Comparison of ENCODE assay signal across 6 mouse cellular contexts in genomic region chr5:100425823-100426222, GRCm38 (mm10). TPM values are rescaled to one million over a fixed set of nuclear protein-coding genes. Genes with fewer than 3 reads are reported as not detected.
DNase-seq lines count a peak whose midpoint lies in the region; ATAC-seq lines count a peak whose summit lies in the region.
"Not testable (repeated sequence)": the region's sequence is repeated elsewhere in the genome, so short reads cannot be mapped to it uniquely, and the experiment has no call there.

No protein-coding gene starts in this region.

- not testable (repeated sequence) for DNase-seq in embryonic facial prominence, embryonic 10.5 days (ENCODE audit: low spot score); forebrain, embryonic 10.5 days (ENCODE audit: extremely low spot score, low spot score); liver, embryonic 13.5 days

- H3K4me1 ChIP-seq in embryonic facial prominence, embryonic 10.5 days = peaks cover 62% of the 10 kb centered on the region
- H3K4me1 ChIP-seq in forebrain, embryonic 10.5 days = peaks cover 71% of the 10 kb centered on the region
- peaks cover 72% of the 10 kb centered on the region for H3K4me1 ChIP-seq in heart, embryonic 13.5 days
- H3K4me1 ChIP-seq in limb, embryonic 12.5 days (replicated peaks) = peaks cover 60% of the 10 kb centered on the region
- peaks cover 73% of the 10 kb centered on the region for H3K4me1 ChIP-seq in liver, embryonic 13.5 days (replicated peaks)
- peaks cover 65% of the 10 kb centered on the region for H3K4me1 ChIP-seq in midbrain, embryonic 12.5 days

- peak overlapping the region; percentile 79; the same call in 1 of the 2 replicates for H3K4me2 ChIP-seq in heart, embryonic 13.5 days
- H3K4me2 ChIP-seq in limb, embryonic 12.5 days = peak overlapping the region; percentile 94
- peak overlapping the region; percentile 94 for H3K4me2 ChIP-seq in liver, embryonic 13.5 days
- H3K4me2 ChIP-seq in midbrain, embryonic 12.5 days (replicated peaks) = peak overlapping the region; percentile 95; the same call in 1 of the 2 replicates

- not testable (repeated sequence) for H3K9me3 ChIP-seq in embryonic facial prominence, embryonic 10.5 days; forebrain, embryonic 10.5 days; heart, embryonic 13.5 days; limb, embryonic 12.5 days; liver, embryonic 13.5 days (replicated peaks); midbrain, embryonic 12.5 days

- H3K9ac ChIP-seq in heart, embryonic 13.5 days; limb, embryonic 12.5 days (replicated peaks); liver, embryonic 13.5 days; midbrain, embryonic 12.5 days (replicated peaks): not testable (repeated sequence)

- not testable (repeated sequence) for H3K27me3 ChIP-seq in embryonic facial prominence, embryonic 10.5 days (replicated peaks; ENCODE audit: low read depth, poor library complexity, severe bottlenecking); forebrain, embryonic 10.5 days (ENCODE audit: poor library complexity, severe bottlenecking); heart, embryonic 13.5 days (replicated peaks); limb, embryonic 12.5 days; liver, embryonic 13.5 days; midbrain, embryonic 12.5 days

- H3K27ac ChIP-seq in embryonic facial prominence, embryonic 10.5 days (replicated peaks); forebrain, embryonic 10.5 days; heart, embryonic 13.5 days (replicated peaks); limb, embryonic 12.5 days; liver, embryonic 13.5 days; midbrain, embryonic 12.5 days (replicated peaks): not testable (repeated sequence)

- H3K36me3 ChIP-seq in embryonic facial prominence, embryonic 10.5 days (replicated peaks) = peaks cover 74% of the 10 kb centered on the region
- H3K36me3 ChIP-seq in forebrain, embryonic 10.5 days (replicated peaks) = peaks cover 76% of the 10 kb centered on the region
- peaks cover 75% of the 10 kb centered on the region for H3K36me3 ChIP-seq in heart, embryonic 13.5 days
- peaks cover 74% of the 10 kb centered on the region for H3K36me3 ChIP-seq in limb, embryonic 12.5 days
- H3K36me3 ChIP-seq in liver, embryonic 13.5 days = peaks cover 74% of the 10 kb centered on the region
- H3K36me3 ChIP-seq in midbrain, embryonic 12.5 days = peaks cover 72% of the 10 kb centered on the region

- H3K4me3 ChIP-seq in embryonic facial prominence, embryonic 10.5 days = peak overlapping the region; percentile 88
- peak overlapping the region; percentile 67 for H3K4me3 ChIP-seq in forebrain, embryonic 10.5 days
- H3K4me3 ChIP-seq in heart, embryonic 13.5 days; limb, embryonic 12.5 days (replicated peaks); liver, embryonic 13.5 days (replicated peaks); midbrain, embryonic 12.5 days: not testable (repeated sequence)

- ATAC-seq in heart, embryonic 13.5 days (ENCODE audit: extremely low read depth, insufficient number of reproducible peaks, low FRiP score, low TSS enrichment); limb, embryonic 12.5 days (ENCODE audit: insufficient number of reproducible peaks, insufficient read depth, low FRiP score, low TSS enrichment, low read depth); liver, embryonic 13.5 days (ENCODE audit: low read depth); midbrain, embryonic 12.5 days (ENCODE audit: low FRiP score, low read depth): not testable (repeated sequence)

- WGBS in embryonic facial prominence, embryonic 10.5 days = 84% methylated on average over 2 of the region's 2 CpGs
- 82% methylated on average over 2 of the region's 2 CpGs for WGBS in forebrain, embryonic 10.5 days
- WGBS in heart, embryonic 13.5 days = 88% methylated on average over 2 of the region's 2 CpGs
- WGBS in limb, embryonic 12.5 days = 77% methylated on average over 2 of the region's 2 CpGs
- WGBS in liver, embryonic 13.5 days (ENCODE audit: insufficient replicate concordance) = 83% methylated on average over 2 of the region's 2 CpGs
- 92% methylated on average over 2 of the region's 2 CpGs for WGBS in midbrain, embryonic 12.5 days

RNA-seq across cellular contexts. Expression of gene Sec31a, which starts 9.8 kb away (rescaled TPM):
- 117 and 125 TPM in 2 replicates for polyA plus RNA-seq in embryonic facial prominence, embryonic 10.5 days (2016; fragmentation: Nextera tagmentation; extraction: Ambion mirVana)
- 95.0 and 104 TPM in 2 replicates for polyA plus RNA-seq in forebrain, embryonic 10.5 days (2016; fragmentation: Nextera tagmentation; extraction: Ambion mirVana)
- polyA plus RNA-seq in heart, embryonic 13.5 days (2015; fragmentation: Nextera tagmentation; extraction: Ambion mirVana) = 137 and 146 TPM in 2 replicates
- 136 and 141 TPM in 2 replicates for polyA plus RNA-seq in limb, embryonic 12.5 days (2016; fragmentation: Nextera tagmentation; extraction: Ambion mirVana)
- polyA plus RNA-seq in liver, embryonic 13.5 days (2015; fragmentation: Nextera tagmentation; extraction: Ambion mirVana) = 49.7 and 60.4 TPM in 2 replicates
- 101 and 108 TPM in 2 replicates for polyA plus RNA-seq in midbrain, embryonic 12.5 days (2016; fragmentation: Nextera tagmentation; extraction: Ambion mirVana)
